Mouse (Mus musculus): ENCODE results near the gene Rasgef1b. TPM values are rescaled to one million over a fixed set of nuclear protein-coding genes. Genes with fewer than 3 reads are reported as not detected.

Rasgef1b gene
- polyA plus RNA-seq, 1 experiment from 2014 or later, result 13.3 TPM

DNA sequence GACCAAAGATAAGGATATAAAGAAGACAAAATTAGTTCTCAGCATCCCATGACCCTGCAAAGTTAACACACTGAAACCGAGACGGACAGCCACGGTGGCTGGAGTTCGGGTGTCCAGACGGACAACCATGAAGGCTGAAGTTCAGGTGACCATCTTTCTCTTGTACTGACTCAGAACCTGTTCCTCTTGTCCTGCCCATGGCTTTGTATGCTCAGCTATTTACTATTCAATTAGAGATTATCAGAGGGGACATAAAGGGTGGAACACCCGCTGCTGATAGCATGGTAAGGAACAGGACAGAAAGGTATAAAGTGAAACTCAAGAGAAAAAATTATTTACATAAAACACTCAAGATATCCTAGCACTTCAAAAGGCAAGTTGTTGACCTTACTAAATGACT lies 390.0 kb downstream of the Rasgef1b start:
- no peaks in the 10 kb centered on the region for H3K36me3 ChIP-seq (ENCODE audit: control insufficient read depth, insufficient read depth, low read length)
- H3K27ac ChIP-seq (ENCODE audit: low read depth, low read length), result no peak overlapping the region
- H3K4me3 ChIP-seq (ENCODE audit: low read depth, low read length), result no peak overlapping the region
- H3K9me3 ChIP-seq (ENCODE audit: control insufficient read depth, low read length), result no peaks in the 10 kb centered on the region
- no peak overlapping the region for H3K4me2 ChIP-seq
- no peaks in the 10 kb centered on the region for H3K27me3 ChIP-seq (replicated peaks; ENCODE audit: control insufficient read depth, insufficient read depth, low read length)
- ATAC-seq (replicated peaks; ENCODE audit: low FRiP score) (no peak), DNase-seq (ENCODE audit: low spot score) (no peak)
- peaks cover 14% of the 10 kb centered on the region for H3K4me1 ChIP-seq (replicated peaks; ENCODE audit: control insufficient read depth, insufficient read depth, low read length)
- H3K9ac ChIP-seq (ENCODE audit: low read depth, low read length), result no peak overlapping the region
- WGBS, result 88% methylated on average over 6 of the region's 6 CpGs

DNA sequence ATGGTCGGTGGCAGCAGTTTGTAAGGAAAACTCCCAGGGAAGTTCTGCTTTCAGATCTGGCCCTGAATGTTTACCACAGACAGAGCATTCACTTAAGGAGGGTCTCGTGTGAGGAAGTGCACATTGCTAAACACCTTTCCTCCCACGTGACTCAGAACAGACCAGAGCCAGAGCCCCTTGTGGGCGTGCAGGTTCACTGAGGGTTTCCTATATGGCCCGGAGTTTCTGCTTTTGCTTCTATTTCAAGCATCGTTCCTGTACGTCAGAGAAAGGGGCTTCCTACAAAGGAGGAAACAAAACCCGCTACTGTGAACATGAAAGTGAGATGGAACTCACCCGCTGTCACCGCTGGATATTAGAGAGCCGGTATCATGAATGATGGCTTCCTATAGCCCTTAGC lies 392.4 kb downstream of the Rasgef1b start:
- peaks cover 18% of the 10 kb centered on the region for H3K4me1 ChIP-seq (replicated peaks; ENCODE audit: control insufficient read depth, insufficient read depth, low read length)
- 0 out of 2 replicates have a peak overlapping the region, but pooled peaks have one; percentile 19 for H3K4me3 ChIP-seq (ENCODE audit: low read depth, low read length)
- 38% methylated on average over 11 of the region's 11 CpGs for WGBS
- no peak overlapping the region; the same call in 1 of the 2 replicates for H3K4me2 ChIP-seq
- no peak overlapping the region for H3K27ac ChIP-seq (ENCODE audit: low read depth, low read length)
- H3K27me3 ChIP-seq (replicated peaks; ENCODE audit: control insufficient read depth, insufficient read depth, low read length), result no peaks in the 10 kb centered on the region
- 0 out of 2 replicates have a peak, but pooled peaks have one; percentile 44 for ATAC-seq (replicated peaks; ENCODE audit: low FRiP score)
- no peak overlapping the region for H3K9ac ChIP-seq (ENCODE audit: low read depth, low read length)
- H3K36me3 ChIP-seq (ENCODE audit: control insufficient read depth, insufficient read depth, low read length), result no peaks in the 10 kb centered on the region
- H3K9me3 ChIP-seq (ENCODE audit: control insufficient read depth, low read length), result no peaks in the 10 kb centered on the region
- no peak for DNase-seq (ENCODE audit: low spot score)

DNA sequence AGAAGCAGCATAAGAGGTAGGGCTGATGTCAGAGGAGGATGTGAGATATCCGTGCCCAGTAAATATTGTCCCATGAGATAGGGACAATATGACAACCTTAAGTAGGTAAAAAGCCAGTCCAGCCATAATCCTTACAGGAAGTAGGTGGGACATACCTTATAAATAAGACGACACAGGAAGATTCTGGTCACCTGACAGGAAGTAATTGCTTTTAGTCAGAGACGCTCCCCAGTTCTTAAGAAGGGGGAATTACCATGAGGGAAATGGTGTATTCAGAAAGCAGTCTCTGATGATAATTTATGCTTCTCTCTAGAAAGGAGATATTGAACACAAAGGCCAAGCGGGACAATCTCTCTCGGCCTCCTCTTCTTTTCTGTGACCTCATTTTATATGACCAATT lies 394.8 kb downstream of the Rasgef1b start:
- DNase-seq (ENCODE audit: low spot score) (no peak), ATAC-seq (replicated peaks; ENCODE audit: low FRiP score) (no peak)
- Histone ChIP-seq H3K4me2 (no peak overlapping the region), H3K36me3 (ENCODE audit: control insufficient read depth, insufficient read depth, low read length) (no peaks in the 10 kb centered on the region), H3K27me3 (replicated peaks; ENCODE audit: control insufficient read depth, insufficient read depth, low read length) (no peaks in the 10 kb centered on the region), H3K4me3 (ENCODE audit: low read depth, low read length) (no peak overlapping the region), H3K4me1 (replicated peaks; ENCODE audit: control insufficient read depth, insufficient read depth, low read length) (peaks cover 6% of the 10 kb centered on the region), H3K9ac (ENCODE audit: low read depth, low read length) (no peak overlapping the region), H3K27ac (ENCODE audit: low read depth, low read length) (no peak overlapping the region), H3K9me3 (ENCODE audit: control insufficient read depth, low read length) (no peaks in the 10 kb centered on the region)
- 69% methylated on average over 5 of the region's 5 CpGs for WGBS

DNA sequence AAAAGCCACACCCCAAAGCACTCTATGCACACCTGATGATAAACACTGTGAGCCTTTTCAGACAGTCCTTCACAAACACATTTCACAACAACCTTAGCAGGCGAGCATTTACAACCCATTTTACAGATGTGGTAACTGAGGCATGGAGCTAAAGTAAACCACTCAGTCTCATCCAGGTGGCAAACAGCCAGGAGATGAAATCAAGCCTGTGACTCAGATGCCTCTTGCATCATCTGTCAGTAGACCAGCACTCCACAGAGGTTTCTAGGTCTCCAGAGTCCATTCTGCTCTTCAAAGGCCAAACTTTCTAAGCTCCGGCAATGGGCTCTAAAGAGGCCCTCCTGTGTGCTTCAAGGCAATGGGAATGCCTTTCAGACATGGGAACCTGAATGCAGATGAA lies 396.8 kb downstream of the Rasgef1b start:
- Histone ChIP-seq H3K9ac (ENCODE audit: low read depth, low read length) (no peak overlapping the region), H3K36me3 (ENCODE audit: control insufficient read depth, insufficient read depth, low read length) (no peaks in the 10 kb centered on the region), H3K4me2 (no peak overlapping the region), H3K4me1 (replicated peaks; ENCODE audit: control insufficient read depth, insufficient read depth, low read length) (peaks cover 4% of the 10 kb centered on the region), H3K9me3 (ENCODE audit: control insufficient read depth, low read length) (no peaks in the 10 kb centered on the region), H3K4me3 (ENCODE audit: low read depth, low read length) (no peak overlapping the region), H3K27me3 (replicated peaks; ENCODE audit: control insufficient read depth, insufficient read depth, low read length) (no peaks in the 10 kb centered on the region), H3K27ac (ENCODE audit: low read depth, low read length) (no peak overlapping the region)
- no peak for ATAC-seq (replicated peaks; ENCODE audit: low FRiP score)
- no peak for DNase-seq (ENCODE audit: low spot score)
- 79% methylated on average over 2 of the region's 2 CpGs for WGBS

DNA sequence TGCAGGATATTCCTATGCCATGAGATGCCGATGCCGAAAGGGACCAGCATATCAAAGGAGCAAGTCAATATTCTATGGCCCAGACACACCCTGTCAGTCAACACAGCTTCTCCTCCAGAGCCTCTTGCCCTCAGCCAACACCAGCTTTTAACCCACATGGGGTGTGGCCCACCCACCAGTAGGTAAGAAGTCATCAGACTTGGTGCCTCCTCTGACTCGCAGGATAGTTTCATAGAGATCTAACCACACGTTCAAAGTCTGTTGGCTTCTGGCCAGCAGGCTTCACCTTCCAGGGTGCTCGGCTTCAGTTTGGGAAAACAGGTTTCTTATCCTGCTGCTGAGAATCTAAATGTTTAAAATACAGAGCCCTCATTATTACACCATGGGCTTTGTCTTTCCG lies 399.8 kb downstream of the Rasgef1b start:
- ATAC-seq (replicated peaks; ENCODE audit: low FRiP score) (no peak), DNase-seq (ENCODE audit: low spot score) (no peak)
- Histone ChIP-seq H3K4me1 (replicated peaks; ENCODE audit: control insufficient read depth, insufficient read depth, low read length) (peaks cover 4% of the 10 kb centered on the region; the same call in 1 of the 2 replicates), H3K27me3 (replicated peaks; ENCODE audit: control insufficient read depth, insufficient read depth, low read length) (no peaks in the 10 kb centered on the region), H3K4me2 (no peak overlapping the region), H3K9ac (ENCODE audit: low read depth, low read length) (no peak overlapping the region), H3K27ac (ENCODE audit: low read depth, low read length) (no peak overlapping the region), H3K4me3 (ENCODE audit: low read depth, low read length) (no peak overlapping the region), H3K36me3 (ENCODE audit: control insufficient read depth, insufficient read depth, low read length) (no peaks in the 10 kb centered on the region), H3K9me3 (ENCODE audit: control insufficient read depth, low read length) (no peaks in the 10 kb centered on the region)
- 79% methylated on average over 6 of the region's 6 CpGs for WGBS

DNA sequence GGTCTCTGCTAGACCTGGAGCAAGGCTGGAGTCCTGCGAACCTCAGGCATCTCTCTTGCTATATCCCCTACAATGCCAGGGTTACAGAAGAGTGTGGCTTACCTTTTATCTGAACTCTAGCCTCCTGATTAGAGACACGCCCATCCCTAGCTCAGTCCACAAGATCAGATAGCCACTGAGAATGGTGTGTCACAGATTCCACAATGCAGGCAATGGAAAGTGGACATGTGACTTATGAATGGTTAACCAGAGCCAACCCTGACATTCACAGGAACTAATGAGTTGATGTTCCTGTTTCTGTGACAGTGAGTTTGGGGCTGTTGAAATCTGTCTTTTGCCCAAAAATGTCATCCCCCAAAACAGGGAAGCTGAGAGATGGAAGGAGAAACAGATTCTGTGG lies 401.8 kb downstream of the Rasgef1b start:
- no peaks in the 10 kb centered on the region for H3K36me3 ChIP-seq (ENCODE audit: control insufficient read depth, insufficient read depth, low read length)
- no peaks in the 10 kb centered on the region for H3K4me1 ChIP-seq (replicated peaks; ENCODE audit: control insufficient read depth, insufficient read depth, low read length)
- no peak overlapping the region for H3K4me2 ChIP-seq
- no peaks in the 10 kb centered on the region for H3K27me3 ChIP-seq (replicated peaks; ENCODE audit: control insufficient read depth, insufficient read depth, low read length)
- no peak overlapping the region for H3K9ac ChIP-seq (ENCODE audit: low read depth, low read length)
- no peak overlapping the region for H3K4me3 ChIP-seq (ENCODE audit: low read depth, low read length)
- WGBS, result 74% methylated on average over 2 of the region's 2 CpGs
- no peak for DNase-seq (ENCODE audit: low spot score)
- H3K27ac ChIP-seq (ENCODE audit: low read depth, low read length), result no peak overlapping the region
- no peak for ATAC-seq (replicated peaks; ENCODE audit: low FRiP score)
- H3K9me3 ChIP-seq (ENCODE audit: control insufficient read depth, low read length), result no peaks in the 10 kb centered on the region

DNA sequence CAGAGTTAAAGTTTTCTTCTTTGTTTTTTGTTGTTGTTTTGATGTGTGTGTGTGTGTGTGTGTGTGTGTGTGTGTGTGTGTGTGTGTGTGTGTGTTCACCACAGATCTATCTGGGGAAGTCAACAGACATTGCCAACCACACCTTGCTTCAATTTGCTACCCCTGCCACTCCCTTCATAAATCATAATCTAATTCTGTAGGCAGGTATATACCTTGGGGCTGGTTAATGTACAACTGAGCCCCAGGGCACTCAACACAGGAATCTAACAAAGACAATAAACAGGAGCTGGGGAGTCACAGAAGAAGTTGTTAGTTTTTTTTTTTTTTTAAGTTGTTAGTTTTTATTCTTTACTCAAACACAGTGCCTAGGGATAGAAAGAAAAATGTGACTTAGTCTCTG lies 403.6 kb downstream of the Rasgef1b start:
- no peaks in the 10 kb centered on the region for H3K4me1 ChIP-seq (replicated peaks; ENCODE audit: control insufficient read depth, insufficient read depth, low read length)
- H3K9ac ChIP-seq (ENCODE audit: low read depth, low read length), result no peak overlapping the region
- H3K27me3 ChIP-seq (replicated peaks; ENCODE audit: control insufficient read depth, insufficient read depth, low read length), result no peaks in the 10 kb centered on the region
- no peak overlapping the region for H3K27ac ChIP-seq (ENCODE audit: low read depth, low read length)
- no peaks in the 10 kb centered on the region for H3K9me3 ChIP-seq (ENCODE audit: control insufficient read depth, low read length)
- H3K4me3 ChIP-seq (ENCODE audit: low read depth, low read length), result no peak overlapping the region
- DNase-seq (ENCODE audit: low spot score) (no peak), ATAC-seq (replicated peaks; ENCODE audit: low FRiP score) (no peak)
- H3K36me3 ChIP-seq (ENCODE audit: control insufficient read depth, insufficient read depth, low read length), result no peaks in the 10 kb centered on the region
- H3K4me2 ChIP-seq, result no peak overlapping the region

DNA sequence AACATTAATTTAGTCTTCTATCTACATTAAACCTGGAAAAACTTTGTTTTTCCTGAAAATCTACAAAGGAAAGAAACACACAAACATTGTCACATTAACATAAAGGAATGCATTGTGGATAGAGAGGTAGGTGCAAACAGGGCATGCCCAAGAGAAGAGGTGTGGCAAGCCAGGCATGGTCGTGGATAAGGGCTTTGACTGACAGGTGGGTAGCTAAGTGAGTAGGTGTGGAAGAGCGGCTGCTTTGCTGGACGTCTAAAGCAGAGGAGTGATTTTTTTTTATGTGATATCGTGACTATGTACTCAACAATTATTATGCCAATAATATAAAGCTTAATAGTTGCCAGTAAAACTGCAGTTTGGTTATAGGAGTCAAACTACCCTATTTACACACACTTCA lies 408.1 kb downstream of the Rasgef1b start:
- H3K4me1 ChIP-seq (replicated peaks; ENCODE audit: control insufficient read depth, insufficient read depth, low read length), result no peaks in the 10 kb centered on the region
- H3K27me3 ChIP-seq (replicated peaks; ENCODE audit: control insufficient read depth, insufficient read depth, low read length), result no peaks in the 10 kb centered on the region; the same call in 1 of the 2 replicates
- no peak overlapping the region for H3K4me2 ChIP-seq
- ATAC-seq (replicated peaks; ENCODE audit: low FRiP score), result no peak
- DNase-seq (ENCODE audit: low spot score), result no peak
- no peak overlapping the region for H3K9ac ChIP-seq (ENCODE audit: low read depth, low read length)
- no peak overlapping the region for H3K27ac ChIP-seq (ENCODE audit: low read depth, low read length)
- H3K4me3 ChIP-seq (ENCODE audit: low read depth, low read length), result no peak overlapping the region
- H3K36me3 ChIP-seq (ENCODE audit: control insufficient read depth, insufficient read depth, low read length), result no peaks in the 10 kb centered on the region
- WGBS, result 55% methylated on average over 4 of the region's 4 CpGs
- H3K9me3 ChIP-seq (ENCODE audit: control insufficient read depth, low read length), result no peaks in the 10 kb centered on the region

DNA sequence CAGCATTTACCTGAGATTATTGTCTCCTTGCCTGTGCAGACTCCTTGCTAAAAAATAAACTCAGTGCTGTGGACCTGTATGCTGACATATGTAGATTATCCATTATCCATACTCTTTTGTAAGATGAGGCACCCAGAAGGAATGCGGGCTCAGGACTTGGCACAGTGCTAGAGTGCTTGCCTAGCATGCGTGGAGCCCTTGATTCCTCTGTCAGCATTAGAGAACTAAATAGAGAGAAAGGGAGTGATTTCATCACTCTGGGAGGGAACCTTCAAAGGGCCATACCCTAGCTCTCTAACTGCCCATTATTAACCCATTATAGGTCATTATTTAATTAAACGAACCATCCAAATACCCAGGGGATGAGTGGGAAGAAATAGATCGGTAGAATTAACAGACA lies 430.9 kb downstream of the Rasgef1b start:
- 80% methylated on average over 4 of the region's 4 CpGs for WGBS
- no peaks in the 10 kb centered on the region for H3K36me3 ChIP-seq (ENCODE audit: control insufficient read depth, insufficient read depth, low read length)
- no peak overlapping the region for H3K9ac ChIP-seq (ENCODE audit: low read depth, low read length)
- peaks cover 4% of the 10 kb centered on the region; the same call in 1 of the 2 replicates for H3K4me1 ChIP-seq (replicated peaks; ENCODE audit: control insufficient read depth, insufficient read depth, low read length)
- H3K4me2 ChIP-seq, result no peak overlapping the region
- H3K27me3 ChIP-seq (replicated peaks; ENCODE audit: control insufficient read depth, insufficient read depth, low read length), result no peaks in the 10 kb centered on the region; the same call in 1 of the 2 replicates
- H3K27ac ChIP-seq (ENCODE audit: low read depth, low read length), result no peak overlapping the region
- DNase-seq (ENCODE audit: low spot score), result no peak
- H3K4me3 ChIP-seq (ENCODE audit: low read depth, low read length), result no peak overlapping the region
- no peak for ATAC-seq (replicated peaks; ENCODE audit: low FRiP score)
- no peaks in the 10 kb centered on the region for H3K9me3 ChIP-seq (ENCODE audit: control insufficient read depth, low read length)

All from liver, embryonic 11.5 days (tissue).